Mouse (Mus musculus): ENCODE measurements around the gene Gm43064. TPM values are rescaled to one million over a fixed set of nuclear protein-coding genes. Genes with fewer than 3 reads are reported as not detected.

Gene Gm43064
- polyA plus RNA-seq, 1 experiment from 2014 or later = 0.17 TPM

- H3K4me1 ChIP-seq (ENCODE audit: control insufficient read depth, insufficient read depth, low read length) = no peaks in the 10 kb centered on the region
Observed at GRCm38 (mm10) chr3:103868008-103868407, 58.6 kb downstream of the Gm43064 start.

GRCm38 (mm10) chr3:103872663-103873098 lies 63.3 kb downstream of the Gm43064 start:
- Histone ChIP-seq H3K4me1 (ENCODE audit: control insufficient read depth, insufficient read depth, low read length) (no peaks in the 10 kb centered on the region), H3K9me3 (ENCODE audit: control insufficient read depth, low read length) (no peaks in the 10 kb centered on the region), H3K36me3 (ENCODE audit: control insufficient read depth, insufficient read depth, low read length) (no peaks in the 10 kb centered on the region), H3K4me3 (ENCODE audit: low read depth, low read length) (no peak overlapping the region), H3K27me3 (replicated peaks; ENCODE audit: control insufficient read depth, insufficient read depth, low read length) (no peaks in the 10 kb centered on the region), H3K9ac (ENCODE audit: low read depth, low read length) (no peak overlapping the region), H3K4me2 (ENCODE audit: low read depth, low read length) (no peak overlapping the region), H3K27ac (replicated peaks; ENCODE audit: low read depth, low read length) (no peak overlapping the region)
- 46% methylated on average over 3 of the region's 3 CpGs for WGBS
- DNase-seq (ENCODE audit: low spot score) (no peak), ATAC-seq (ENCODE audit: low read depth) (no peak)

More at GRCm38 (mm10) chr3:103868008-103868407, 58.6 kb downstream of the Gm43064 start:
- H3K9ac ChIP-seq (ENCODE audit: low read depth, low read length) = no peak overlapping the region
- H3K27me3 ChIP-seq (replicated peaks; ENCODE audit: control insufficient read depth, insufficient read depth, low read length) = no peaks in the 10 kb centered on the region
- H3K36me3 ChIP-seq (ENCODE audit: control insufficient read depth, insufficient read depth, low read length) = no peaks in the 10 kb centered on the region
- no peak overlapping the region for H3K27ac ChIP-seq (replicated peaks; ENCODE audit: low read depth, low read length)
- WGBS = 80% methylated on average over 4 of the region's 4 CpGs
- H3K4me2 ChIP-seq (ENCODE audit: low read depth, low read length) = no peak overlapping the region
- H3K4me3 ChIP-seq (ENCODE audit: low read depth, low read length) = no peak overlapping the region
- ATAC-seq (ENCODE audit: low read depth) (no peak), DNase-seq (ENCODE audit: low spot score) (no peak)
- no peaks in the 10 kb centered on the region for H3K9me3 ChIP-seq (ENCODE audit: control insufficient read depth, low read length)

GRCm38 (mm10) chr3:103874329-103874728 lies 65.0 kb downstream of the Gm43064 start:
- Histone ChIP-seq H3K4me1 (ENCODE audit: control insufficient read depth, insufficient read depth, low read length) (no peaks in the 10 kb centered on the region), H3K4me3 (ENCODE audit: low read depth, low read length) (no peak overlapping the region), H3K4me2 (ENCODE audit: low read depth, low read length) (no peak overlapping the region), H3K27ac (replicated peaks; ENCODE audit: low read depth, low read length) (no peak overlapping the region), H3K36me3 (ENCODE audit: control insufficient read depth, insufficient read depth, low read length) (no peaks in the 10 kb centered on the region), H3K9me3 (ENCODE audit: control insufficient read depth, low read length) (no peaks in the 10 kb centered on the region), H3K9ac (ENCODE audit: low read depth, low read length) (no peak overlapping the region), H3K27me3 (replicated peaks; ENCODE audit: control insufficient read depth, insufficient read depth, low read length) (no peaks in the 10 kb centered on the region)
- DNase-seq (ENCODE audit: low spot score) (no peak), ATAC-seq (ENCODE audit: low read depth) (no peak)
- WGBS = 69% methylated on average over 7 of the region's 7 CpGs

- ATAC-seq (ENCODE audit: low read depth) (no peak), DNase-seq (ENCODE audit: low spot score) (no peak)
- no peaks in the 10 kb centered on the region for H3K36me3 ChIP-seq (ENCODE audit: control insufficient read depth, insufficient read depth, low read length)
- H3K9me3 ChIP-seq (ENCODE audit: control insufficient read depth, low read length) = no peaks in the 10 kb centered on the region
- no peak overlapping the region for H3K4me2 ChIP-seq (ENCODE audit: low read depth, low read length)
- no peaks in the 10 kb centered on the region for H3K27me3 ChIP-seq (replicated peaks; ENCODE audit: control insufficient read depth, insufficient read depth, low read length)
- no peak overlapping the region for H3K9ac ChIP-seq (ENCODE audit: low read depth, low read length)
- 77% methylated on average over 11 of the region's 11 CpGs for WGBS
- no peaks in the 10 kb centered on the region for H3K4me1 ChIP-seq (ENCODE audit: control insufficient read depth, insufficient read depth, low read length)
- no peak overlapping the region for H3K27ac ChIP-seq (replicated peaks; ENCODE audit: low read depth, low read length)
- no peak overlapping the region for H3K4me3 ChIP-seq (ENCODE audit: low read depth, low read length)
Observed at GRCm38 (mm10) chr3:103885946-103886345, 76.6 kb downstream of the Gm43064 start.

GRCm38 (mm10) chr3:103887581-103887980 lies 78.2 kb downstream of the Gm43064 start:
- 33% methylated on average over 3 of the region's 3 CpGs for WGBS
- H3K27me3 ChIP-seq (replicated peaks; ENCODE audit: control insufficient read depth, insufficient read depth, low read length) = no peaks in the 10 kb centered on the region
- H3K4me2 ChIP-seq (ENCODE audit: low read depth, low read length) = no peak overlapping the region
- ATAC-seq (ENCODE audit: low read depth) = no peak
- H3K4me1 ChIP-seq (ENCODE audit: control insufficient read depth, insufficient read depth, low read length) = no peaks in the 10 kb centered on the region
- no peak overlapping the region for H3K27ac ChIP-seq (replicated peaks; ENCODE audit: low read depth, low read length)
- no peak overlapping the region for H3K9ac ChIP-seq (ENCODE audit: low read depth, low read length)
- peak; percentile 64 for DNase-seq (ENCODE audit: low spot score)
- H3K9me3 ChIP-seq (ENCODE audit: control insufficient read depth, low read length) = no peaks in the 10 kb centered on the region
- H3K4me3 ChIP-seq (ENCODE audit: low read depth, low read length) = no peak overlapping the region
- H3K36me3 ChIP-seq (ENCODE audit: control insufficient read depth, insufficient read depth, low read length) = no peaks in the 10 kb centered on the region

Other genes starting within 250 kb of the Gm43064 start
- 1.7 and 1.9 TPM in 2 replicates for gene Syt6, start 234.3 kb upstream of the Gm43064 start, polyA plus RNA-seq (2014; fragmentation: Nextera tagmentation; extraction: Ambion mirVana)
- gene Atg4a-ps, start 163.5 kb upstream of the Gm43064 start, polyA plus RNA-seq (2014; fragmentation: Nextera tagmentation; extraction: Ambion mirVana) = 0.22 and 0.47 TPM in 2 replicates
- 73.3 and 79.1 TPM in 2 replicates for gene Olfml3, start 71.6 kb upstream of the Gm43064 start, polyA plus RNA-seq (2014; fragmentation: Nextera tagmentation; extraction: Ambion mirVana)
- not detected in 2 replicates for gene Gm10964, start 70.2 kb upstream of the Gm43064 start, polyA plus RNA-seq (2014; fragmentation: Nextera tagmentation; extraction: Ambion mirVana)
- 15.4 and 17.3 TPM in 2 replicates for gene Hipk1, start 18.0 kb upstream of the Gm43064 start, polyA plus RNA-seq (2014; fragmentation: Nextera tagmentation; extraction: Ambion mirVana)
- gene Dclre1b, start 129 bp upstream of the Gm43064 start, polyA plus RNA-seq (2014; fragmentation: Nextera tagmentation; extraction: Ambion mirVana) = 22.3 and 25.9 TPM in 2 replicates
- 23.9 and 24.9 TPM in 2 replicates for gene Ap4b1, start 53 bp upstream of the Gm43064 start, polyA plus RNA-seq (2014; fragmentation: Nextera tagmentation; extraction: Ambion mirVana)
- 0.42 and 0.63 TPM in 2 replicates for gene Bcl2l15, start 23.0 kb downstream of the Gm43064 start, polyA plus RNA-seq (2014; fragmentation: Nextera tagmentation; extraction: Ambion mirVana)
- 0.76 and 0.96 TPM in 2 replicates for gene Ptpn22, start 50.2 kb downstream of the Gm43064 start, polyA plus RNA-seq (2014; fragmentation: Nextera tagmentation; extraction: Ambion mirVana)
- gene Rsbn1, start 104.5 kb downstream of the Gm43064 start, polyA plus RNA-seq (2014; fragmentation: Nextera tagmentation; extraction: Ambion mirVana) = 11.0 and 12.0 TPM in 2 replicates
- gene Phtf1, start 158.5 kb downstream of the Gm43064 start, polyA plus RNA-seq (2014; fragmentation: Nextera tagmentation; extraction: Ambion mirVana) = 41.1 and 41.4 TPM in 2 replicates

All from embryonic facial prominence, embryonic 14.5 days (tissue).